Mouse (Mus musculus) B cell, adult 2 months (primary cell): ENCODE measurements around the gene Sh2b3.

Source experiments
- DNase-seq, 2 experiments: peaks; one replicate each; pipeline ENCODE4 v3.0.0; 2022

The Sh2b3 gene

GRCm38 (mm10) chr5:121783862-121784500, 53.5 kb downstream of the Sh2b3 start:
- no peak for DNase-seq

DNA sequence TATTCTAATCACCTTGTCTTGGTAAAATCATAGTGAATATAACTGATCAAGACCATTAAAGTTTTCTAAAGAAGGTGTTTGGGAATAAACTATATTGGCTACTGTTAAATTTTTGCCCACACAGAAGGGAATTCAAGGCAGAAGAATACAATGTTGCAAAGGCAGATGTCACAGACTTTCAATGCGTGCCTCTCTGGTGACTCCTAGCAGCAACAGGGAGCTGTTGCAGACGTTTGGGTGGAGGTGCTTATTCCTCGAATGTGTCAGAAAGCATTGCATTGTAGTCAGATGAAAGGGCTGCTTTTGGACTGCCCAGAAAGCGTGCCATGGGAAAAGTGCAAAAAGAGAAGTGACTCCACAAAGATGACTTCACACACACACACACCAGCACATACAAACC, 55.0 kb downstream of the Sh2b3 start:
- DNase-seq: no peak

- DNase-seq: no peak
Observed at GRCm38 (mm10) chr5:121780180-121780579, 57.3 kb downstream of the Sh2b3 start.

DNA sequence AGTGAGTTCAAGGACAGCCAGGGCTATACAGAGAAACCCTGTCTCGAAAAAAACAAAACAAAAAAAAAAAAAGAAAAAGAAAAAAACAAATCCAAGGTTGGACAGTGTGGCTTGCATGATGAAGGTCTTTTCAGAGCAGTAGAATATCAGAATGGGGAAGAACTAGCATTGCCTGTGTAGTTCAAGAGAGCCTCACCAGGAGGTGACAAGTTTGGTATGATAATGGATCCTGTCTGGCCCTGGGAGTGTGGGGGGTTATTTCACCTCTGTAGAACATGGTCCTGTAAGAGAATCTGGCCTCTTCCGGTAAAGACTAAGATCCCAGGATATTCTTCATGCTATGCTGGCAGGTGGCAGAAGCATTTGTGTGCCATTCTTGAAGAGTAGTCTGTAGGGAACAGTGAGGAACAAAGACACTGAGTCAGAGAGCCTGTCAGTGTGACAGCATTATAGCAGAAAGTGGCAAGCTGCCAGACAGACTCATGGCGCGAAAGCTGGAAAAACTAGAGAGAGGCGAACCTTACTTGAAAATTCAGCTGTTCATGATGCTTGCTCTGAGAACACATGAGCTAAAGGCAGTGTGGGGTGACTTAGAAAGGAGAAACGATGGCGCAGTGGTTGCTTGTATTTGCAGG, 58.8 kb downstream of the Sh2b3 start:
- no peak for DNase-seq

GRCm38 (mm10) chr5:121771611-121772010, 65.8 kb downstream of the Sh2b3 start:
- no peak for DNase-seq

- DNase-seq: no peak
Observed at GRCm38 (mm10) chr5:121769827-121770226, 67.6 kb downstream of the Sh2b3 start.

DNA sequence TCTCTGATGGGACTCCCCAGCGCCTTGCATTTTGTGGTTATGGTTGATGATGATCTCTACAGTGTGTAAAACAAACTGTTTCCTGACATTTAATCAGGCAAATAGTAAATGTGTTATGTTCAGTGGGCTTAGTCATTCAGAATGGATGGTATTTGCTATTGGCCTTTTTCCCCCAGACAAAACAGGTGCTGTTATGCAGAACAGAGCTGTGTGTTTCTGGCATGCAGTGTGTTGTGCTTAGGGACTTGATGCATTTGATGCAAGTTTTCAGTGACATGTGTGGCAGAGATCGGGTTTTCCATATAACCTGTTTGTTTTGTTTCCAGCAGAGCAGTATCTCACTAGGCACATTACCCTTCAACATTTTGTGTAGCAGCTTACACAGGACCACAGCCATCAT, 69.9 kb downstream of the Sh2b3 start:
- no peak for DNase-seq

DNA sequence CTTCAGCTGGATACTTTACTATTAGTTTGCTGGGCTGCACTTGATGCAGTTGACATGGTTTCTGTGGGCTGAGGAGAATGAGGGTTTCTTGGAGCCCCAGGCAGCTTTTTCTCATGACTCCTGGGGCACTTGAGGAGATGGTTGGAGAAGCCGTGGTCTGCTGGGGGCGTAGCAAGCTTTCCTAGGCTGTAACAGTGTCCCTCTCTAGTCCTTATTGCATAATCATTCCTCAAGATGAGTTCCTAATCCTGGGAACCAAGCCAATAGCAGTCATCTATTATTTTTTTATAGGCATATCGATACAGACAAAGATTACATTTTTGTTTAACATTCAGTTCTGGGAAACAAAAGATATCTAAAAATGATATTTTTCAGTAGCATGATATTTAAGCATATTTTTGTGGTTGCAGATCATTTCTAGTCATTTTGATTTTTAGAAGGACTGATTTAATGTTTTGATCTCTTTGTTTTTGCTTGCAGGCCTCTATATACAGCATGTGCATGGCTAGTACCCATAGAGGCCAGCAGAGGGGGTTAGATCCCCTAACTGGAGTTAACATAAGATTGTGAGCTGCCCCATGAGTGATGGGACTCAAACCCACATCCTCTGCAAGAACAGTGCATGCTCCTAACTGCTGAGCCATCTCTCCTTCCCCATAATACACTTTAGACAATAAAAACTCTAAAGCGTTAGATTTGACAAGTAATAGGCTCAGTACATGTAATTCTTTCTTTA, 71.2 kb downstream of the Sh2b3 start:
- DNase-seq: peak; percentile 24 to 26
